Mouse (Mus musculus) MEL (cell line): ENCODE data around the gene Hist1h2af.
"Not testable (repeated sequence)": the region's sequence is repeated elsewhere in the genome, so short reads cannot be mapped to it uniquely, and the experiment has no call there.

Experiments used
- CHD1 ChIP-seq: IDR thresholded peaks from 2 replicates; pipeline ENCODE4 v1.6.1; 2012; ENCODE audit warnings: low read depth, mild to moderate bottlenecking, inconsistent platforms, low read length, improper control_type of control experiment
- CTCF ChIP-seq, 3 experiments: IDR thresholded peaks in 2 of 3; conservative IDR thresholded peaks in 1 of 3; 2 replicates each; pipeline ENCODE4 v1.5.1; 2011 to 2012; ENCODE audit warnings: low read length in 3 of 3, low read depth in 2 of 3, mild to moderate bottlenecking in 2 of 3, improper control_type of control experiment in 1 of 3, inconsistent platforms in 1 of 3, mixed read lengths in 1 of 3, moderate library complexity in 1 of 3; ENCODE audit not compliant: control insufficient read depth in 1 of 3, insufficient read depth in 1 of 3, poor library complexity in 1 of 3, severe bottlenecking in 1 of 3
- ELF1 ChIP-seq: IDR thresholded peaks from 2 replicates; pipeline ENCODE4 v1.6.1; 2014; ENCODE audit warnings: low read depth, mild to moderate bottlenecking, inconsistent platforms, low read length, improper control_type of control experiment, moderate library complexity
- EP300 ChIP-seq, 2 experiments: IDR thresholded peaks; 2 replicates each; pipeline ENCODE4 v1.6.1; 2011; ENCODE audit warnings: improper control_type of control experiment in 2 of 2, low read length in 2 of 2, low read depth in 1 of 2, mild to moderate bottlenecking in 1 of 2
- MAFK ChIP-seq: IDR thresholded peaks from 2 replicates; pipeline ENCODE4 v1.6.1; 2011; ENCODE audit warnings: low read depth, mild to moderate bottlenecking, low read length, improper control_type of control experiment, borderline replicate concordance
- MAX ChIP-seq: IDR thresholded peaks from 2 replicates; pipeline ENCODE4 v1.6.1; 2011; ENCODE audit warnings: low read length, improper control_type of control experiment
- MAZ ChIP-seq: IDR thresholded peaks from 2 replicates; pipeline ENCODE4 v1.6.1; 2012; ENCODE audit warnings: low read depth, mild to moderate bottlenecking, inconsistent platforms, low read length, improper control_type of control experiment
- MYC ChIP-seq: IDR thresholded peaks from 2 replicates; pipeline ENCODE4 v1.6.1; 2011; ENCODE audit warnings: low read depth, mild to moderate bottlenecking, low read length, improper control_type of control experiment, moderate library complexity
- POLR2A ChIP-seq, 2 experiments: IDR thresholded peaks; 2 replicates each; pipeline ENCODE4 v1.6.1; 2011 to 2012; ENCODE audit warnings: low read length in 2 of 2, mild to moderate bottlenecking in 2 of 2, control low read depth in 1 of 2, improper control_type of control experiment in 1 of 2, low read depth in 1 of 2, moderate library complexity in 1 of 2; ENCODE audit not compliant: control insufficient read depth in 1 of 2, insufficient read depth in 1 of 2, poor library complexity in 1 of 2
- RAD21 ChIP-seq: IDR thresholded peaks from 2 replicates; pipeline ENCODE4 v1.6.1; 2011; ENCODE audit warnings: mild to moderate bottlenecking, low read depth, low read length, improper control_type of control experiment
- SIN3A ChIP-seq: IDR thresholded peaks from 2 replicates; pipeline ENCODE4 v1.6.1; 2012; ENCODE audit warnings: low read length, improper control_type of control experiment, inconsistent platforms
- SMC3 ChIP-seq: IDR thresholded peaks from 2 replicates; pipeline ENCODE4 v1.6.1; 2011; ENCODE audit warnings: low read depth, low read length, improper control_type of control experiment
- ZNF384 ChIP-seq: IDR thresholded peaks from 2 replicates; pipeline ENCODE4 v1.6.1; 2012; ENCODE audit warnings: low read depth, mild to moderate bottlenecking, inconsistent platforms, low read length, improper control_type of control experiment

DNA sequence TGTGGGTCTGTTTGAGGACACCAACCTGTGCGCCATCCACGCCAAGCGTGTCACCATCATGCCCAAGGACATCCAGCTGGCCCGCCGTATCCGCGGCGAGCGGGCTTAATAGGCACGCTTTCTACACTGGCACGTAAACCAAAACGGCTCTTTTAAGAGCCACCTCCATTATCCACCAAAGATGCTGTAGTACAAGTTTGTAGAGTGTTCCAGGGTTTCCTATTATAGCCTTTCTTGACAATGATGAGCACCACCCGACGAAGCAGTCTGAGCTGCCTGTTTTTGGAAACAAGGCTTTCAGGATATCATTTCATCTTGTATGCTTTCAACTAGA lies 11.0 kb downstream of the Hist1h2af start:
- not testable (repeated sequence) for TF ChIP-seq CTCF (IDR thresholded peaks at IDR 0.05 in 2 of 3, conservative IDR thresholded peaks at IDR 0.05 in 1 of 3; ENCODE audit: control insufficient read depth in 1 of 3, insufficient read depth in 1 of 3, low read depth in 2 of 3, low read length in 3 of 3, poor library complexity in 1 of 3, severe bottlenecking in 1 of 3); ELF1; RAD21; MAZ; SIN3A; CHD1; MAX; SMC3; MAFK; ZNF384; EP300 (IDR thresholded peaks at IDR 0.05; ENCODE audit: low read depth in 1 of 2, low read length in 2 of 2); MYC
- peak in 1 of 2 experiments; percentile 80; a peak in 2 of 4 replicates for TF ChIP-seq POLR2A (IDR thresholded peaks at IDR 0.05; ENCODE audit: control insufficient read depth in 1 of 2, insufficient read depth in 1 of 2, low read depth in 1 of 2, low read length in 2 of 2, poor library complexity in 1 of 2)
